Mouse (Mus musculus) ES-E14 (cell line): ENCODE data around the gene Dusp5. TPM values are rescaled to one million over a fixed set of nuclear protein-coding genes. Genes with fewer than 3 reads are reported as not detected.

ENCODE experiments used
- DNase-seq: peaks from one replicate; pipeline ENCODE4 v3.0.0-alpha.2; 2013; ENCODE audit warnings: low read depth, low spot score
- H3K27ac ChIP-seq: 2 replicates; pipeline ENCODE4 v1.5.1; 2012; ENCODE audit warnings: low read depth, mild to moderate bottlenecking, low read length, moderate library complexity, mixed read lengths; ENCODE audit not compliant: poor library complexity, insufficient read depth, severe bottlenecking
- H3K36me3 ChIP-seq: 2 replicates; pipeline ENCODE4 v1.6.1; 2012; ENCODE audit warnings: mild to moderate bottlenecking, low read length, moderate library complexity, mixed read lengths; ENCODE audit not compliant: control insufficient read depth, poor library complexity, insufficient read depth, severe bottlenecking
- H3K4me1 ChIP-seq, 2 experiments: fragments of 150-350 bp in 1 of 2; sonication (generic) in 1 of 2; 2 replicates each; pipeline ENCODE4 v1.6.1; 2012; ENCODE audit warnings: low read length in 2 of 2, mild to moderate bottlenecking in 1 of 2, mixed read lengths in 1 of 2; ENCODE audit not compliant: control insufficient read depth in 2 of 2, insufficient read depth in 2 of 2, poor library complexity in 1 of 2
- H3K4me3 ChIP-seq, 2 experiments: fragments of 150-350 bp in 1 of 2; sonication (generic) in 1 of 2; 2 replicates each; pipeline ENCODE4 v1.5.1; 2012; ENCODE audit warnings: low read length in 2 of 2, low read depth in 1 of 2, mild to moderate bottlenecking in 1 of 2, mixed read lengths in 1 of 2; ENCODE audit not compliant: insufficient read depth in 1 of 2, poor library complexity in 1 of 2, severe bottlenecking in 1 of 2
- H3K9ac ChIP-seq: 2 replicates; pipeline ENCODE4 v1.6.1; 2012; ENCODE audit warnings: low read depth, mild to moderate bottlenecking, low read length, mixed read lengths; ENCODE audit not compliant: poor library complexity, insufficient read depth, severe bottlenecking
- H3K9me3 ChIP-seq: fragments of 150-350 bp; sonication (generic); 2 replicates; pipeline ENCODE4 v1.6.1; 2012; ENCODE audit warnings: low read depth, mild to moderate bottlenecking, low read length; ENCODE audit not compliant: control insufficient read depth, insufficient read depth
- CHD2 ChIP-seq: IDR thresholded peaks from 2 replicates; pipeline ENCODE4 v1.6.1; 2014; ENCODE audit warnings: mild to moderate bottlenecking, low read depth, low read length, inconsistent platforms
- HCFC1 ChIP-seq: IDR thresholded peaks from 2 replicates; pipeline ENCODE4 v1.6.1; 2012; ENCODE audit warnings: low read length, inconsistent platforms, borderline replicate concordance; ENCODE audit not compliant: insufficient read depth
- MAFK ChIP-seq: IDR thresholded peaks from 2 replicates; pipeline ENCODE4 v1.6.1; 2014; ENCODE audit warnings: mild to moderate bottlenecking, low read depth, low read length, inconsistent platforms; ENCODE audit not compliant: insufficient read depth
- ZC3H11A ChIP-seq: IDR thresholded peaks from 2 replicates; pipeline ENCODE4 v1.6.1; 2012; ENCODE audit warnings: low read depth, mild to moderate bottlenecking, inconsistent platforms, low read length, borderline replicate concordance
- ZNF384 ChIP-seq: IDR thresholded peaks from 2 replicates; pipeline ENCODE4 v1.6.1; 2012; ENCODE audit warnings: low read depth, low read length, inconsistent platforms
- in situ Hi-C, 2 experiments: fragments of 600-800 bp; cut with MboI; formaldehyde crosslinking; loops; one replicate each; pipeline ENCODE4 v1.15.1; 2025; ENCODE audit warnings: low sequenced_read_pairs in 2 of 2, inconsistent platforms in 1 of 2; ENCODE audit not compliant: unreplicated experiment in 2 of 2
- total RNA-seq: library from RNA; depleted of rRNA; stranded (reverse); fragments of 300-350 nt; gene quantifications from 2 replicates; pipeline ENCODE4 v1.2.3, GENCODE M21; 2012

Dusp5 gene
- total RNA-seq, 1 experiment: 24.1 TPM

GRCm38 (mm10) chr19:53528131-53528621 lies 733 bp upstream of the Dusp5 start:
- no peak overlapping the region for H3K27ac ChIP-seq
- peak overlapping the region; percentile 77 to 88 for H3K4me3 ChIP-seq
- H3K36me3 ChIP-seq: no peaks in the 10 kb centered on the region
- DNase-seq: no peak
- no peaks in the 10 kb centered on the region for H3K9me3 ChIP-seq
- in situ Hi-C loops: no loop called here
- TF ChIP-seq CHD2 (no peak), HCFC1 (no peak), ZNF384 (no peak), ZC3H11A (no peak), MAFK (no peak)
- H3K4me1 ChIP-seq: peaks cover 1 to 10% of the 10 kb centered on the region in 2 experiments; a peak in 3 of 4 replicates
- H3K9ac ChIP-seq: no peak overlapping the region

- Histone ChIP-seq H3K4me1 (peaks cover 1 to 10% of the 10 kb centered on the region in 2 experiments; a peak in 3 of 4 replicates), H3K4me3 (peak overlapping the region; percentile 81 to 88), H3K36me3 (no peaks in the 10 kb centered on the region; the same call in 1 of the 2 replicates), H3K9me3 (no peaks in the 10 kb centered on the region), H3K27ac (no peak overlapping the region), H3K9ac (peak overlapping the region; percentile 77)
- no peak for DNase-seq
- in situ Hi-C loops: no loop called here
- TF ChIP-seq HCFC1: no peak
- TF ChIP-seq CHD2: no peak
- TF ChIP-seq MAFK: no peak
- TF ChIP-seq ZC3H11A: no peak
- TF ChIP-seq ZNF384: no peak
Measured at GRCm38 (mm10) chr19:53529455-53529704, 471 bp downstream of the Dusp5 start.

DNA sequence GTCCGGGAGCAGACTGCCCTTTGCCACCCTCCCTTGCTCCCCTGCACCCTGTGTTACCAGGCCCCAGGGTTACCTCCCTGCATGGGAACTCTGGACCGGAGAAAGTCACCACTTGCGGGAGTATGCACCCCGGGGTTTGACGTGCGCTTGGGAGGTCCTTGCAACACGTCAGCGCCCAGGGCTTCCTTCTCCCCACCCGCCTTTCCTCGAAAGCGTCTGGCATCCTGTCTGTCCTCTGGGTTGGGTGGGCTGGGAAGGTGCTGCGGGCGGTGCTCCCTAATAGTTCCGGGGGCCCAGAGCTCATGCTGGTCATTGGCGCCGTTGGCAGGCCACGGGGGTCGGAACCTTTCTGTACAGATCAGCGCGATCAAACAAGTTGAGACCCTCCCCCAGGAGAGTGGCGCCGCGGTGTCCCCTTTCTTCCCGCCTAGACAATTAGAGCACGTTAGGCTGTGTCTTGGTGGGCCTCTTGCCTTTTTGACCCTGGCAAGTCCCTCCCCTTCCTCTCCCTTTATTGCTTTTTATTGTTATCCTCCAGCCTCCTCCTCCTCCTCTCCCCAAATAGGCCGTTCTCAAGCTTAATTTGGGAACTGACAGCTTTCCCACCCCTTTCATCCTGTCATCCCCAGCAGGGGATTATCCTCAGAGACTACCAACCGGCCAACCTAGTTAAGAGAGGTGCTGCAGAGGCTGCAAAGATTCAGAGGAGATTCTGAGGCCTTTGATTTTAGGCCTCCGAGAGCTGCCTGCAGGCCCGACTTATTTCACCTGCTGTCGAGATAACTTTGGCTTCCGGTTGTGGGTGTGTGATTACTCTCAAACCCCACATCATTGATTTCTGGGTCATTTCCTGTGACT lies 1.0 kb downstream of the Dusp5 start:
- DNase-seq: no peak
- no peak overlapping the region for H3K27ac ChIP-seq
- H3K9me3 ChIP-seq: no peaks in the 10 kb centered on the region
- no peak for TF ChIP-seq HCFC1
- no peak for TF ChIP-seq MAFK
- H3K4me1 ChIP-seq: peaks cover 1 to 10% of the 10 kb centered on the region in 2 experiments; a peak in 3 of 4 replicates
- H3K36me3 ChIP-seq: no peaks in the 10 kb centered on the region; the same call in 1 of the 2 replicates
- peak overlapping the region; percentile 77 for H3K9ac ChIP-seq
- H3K4me3 ChIP-seq: peak overlapping the region; percentile 81 to 88
- in situ Hi-C loops: no loop called here

- Histone ChIP-seq H3K36me3 (no peaks in the 10 kb centered on the region; the same call in 1 of the 2 replicates), H3K4me3 (no peak overlapping the region), H3K4me1 (peaks cover 1 to 14% of the 10 kb centered on the region in 2 experiments; a peak in 3 of 4 replicates), H3K9ac (no peak overlapping the region), H3K9me3 (no peaks in the 10 kb centered on the region), H3K27ac (no peak overlapping the region)
- no peak for DNase-seq
- TF ChIP-seq HCFC1: no peak
- no peak for TF ChIP-seq CHD2
- TF ChIP-seq MAFK: no peak
- no peak for TF ChIP-seq ZC3H11A
- no peak for TF ChIP-seq ZNF384
- in situ Hi-C loops: no loop called here
Measured at GRCm38 (mm10) chr19:53531416-53531815, 2.5 kb downstream of the Dusp5 start.

- DNase-seq: no peak
- Histone ChIP-seq H3K36me3 (no peaks in the 10 kb centered on the region; the same call in 1 of the 2 replicates), H3K4me3 (no peak overlapping the region), H3K27ac (no peak overlapping the region), H3K9ac (no peak overlapping the region), H3K9me3 (no peaks in the 10 kb centered on the region), H3K4me1 (peaks cover 1 to 14% of the 10 kb centered on the region in 2 experiments; a peak in 3 of 4 replicates)
- in situ Hi-C loops: no loop called here
- TF ChIP-seq ZNF384 (no peak), HCFC1 (no peak)
Measured at GRCm38 (mm10) chr19:53532021-53532420, 3.1 kb downstream of the Dusp5 start.
